Mouse (Mus musculus): ENCODE results near the gene Gm11099. TPM values are rescaled to one million over a fixed set of nuclear protein-coding genes. Genes with fewer than 3 reads are reported as not detected.

Gm11099 gene
- polyA plus RNA-seq (2014; fragmentation: Nextera tagmentation; extraction: Ambion mirVana): not detected in 2 replicates

DNA sequence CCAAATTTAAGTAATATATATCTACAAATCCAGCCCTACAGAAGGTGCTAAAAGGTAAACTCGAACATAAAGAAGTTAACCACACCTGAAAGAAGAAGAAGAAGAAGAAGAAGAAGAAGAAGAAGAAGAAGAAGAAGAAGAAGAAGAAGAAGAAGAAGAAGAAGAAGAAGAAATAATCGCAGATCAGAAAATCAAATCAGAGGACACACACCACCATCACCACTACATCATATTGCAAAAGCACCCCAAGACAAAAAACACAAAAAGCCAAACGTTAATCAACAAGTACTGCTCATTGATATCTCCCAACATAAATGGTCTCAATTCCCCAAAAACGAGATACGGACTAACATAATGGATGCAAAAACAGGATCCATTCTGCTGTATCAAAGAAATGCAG lies at the start of gene Gm11099:
Gene Gm11099 (plus strand): TSS at position 301 of the 400 bp plus-strand sequence.
- Histone ChIP-seq H3K4me2 (no peak within 1 kb of the TSS), H3K27me3 (replicated peaks; ENCODE audit: control insufficient read depth, insufficient read depth, low read length) (no peaks in the 10 kb centered on the region), H3K4me3 (ENCODE audit: low read depth, low read length) (no peak within 1 kb of the TSS), H3K9me3 (ENCODE audit: control insufficient read depth, low read length) (no peaks in the 10 kb centered on the region), H3K36me3 (ENCODE audit: control insufficient read depth, insufficient read depth, low read length) (no peaks in the 10 kb centered on the region), H3K4me1 (replicated peaks; ENCODE audit: control insufficient read depth, insufficient read depth, low read length) (no peaks in the 10 kb centered on the region), H3K27ac (ENCODE audit: low read depth, low read length) (no peak within 1 kb of the TSS), H3K9ac (ENCODE audit: low read depth, low read length) (no peak within 1 kb of the TSS)
- ATAC-seq (replicated peaks; ENCODE audit: low FRiP score) (no peak), DNase-seq (ENCODE audit: low spot score) (no peak)
- WGBS: 82% methylated on average over 5 of the region's 5 CpGs

DNA sequence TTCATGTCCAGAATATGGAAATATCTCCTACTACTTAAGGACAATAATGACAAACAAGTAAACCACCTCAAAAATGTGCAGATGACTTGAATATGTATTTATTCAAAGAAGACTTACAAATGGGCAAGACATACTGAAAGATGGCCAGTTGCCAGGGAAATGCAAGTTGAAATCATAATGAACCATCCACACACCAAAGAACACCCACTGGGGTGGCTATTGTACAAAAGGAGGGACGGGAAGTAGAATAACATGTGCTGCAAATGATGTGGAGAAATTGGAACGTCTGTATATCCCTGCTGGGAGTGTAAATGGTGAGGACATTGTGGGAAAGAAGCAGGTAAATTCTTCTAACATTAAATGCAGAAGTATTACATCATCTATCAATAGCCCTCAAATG lies 46.3 kb upstream of the Gm11099 start:
- DNase-seq (ENCODE audit: low spot score): no peak
- no peak overlapping the region for H3K27ac ChIP-seq (ENCODE audit: low read depth, low read length)
- no peaks in the 10 kb centered on the region for H3K4me1 ChIP-seq (replicated peaks; ENCODE audit: control insufficient read depth, insufficient read depth, low read length)
- H3K4me3 ChIP-seq (ENCODE audit: low read depth, low read length): no peak overlapping the region
- no peaks in the 10 kb centered on the region for H3K36me3 ChIP-seq (ENCODE audit: control insufficient read depth, insufficient read depth, low read length)
- H3K9me3 ChIP-seq (ENCODE audit: control insufficient read depth, low read length): no peaks in the 10 kb centered on the region
- H3K4me2 ChIP-seq: no peak overlapping the region
- H3K27me3 ChIP-seq (replicated peaks; ENCODE audit: control insufficient read depth, insufficient read depth, low read length): no peaks in the 10 kb centered on the region
- H3K9ac ChIP-seq (ENCODE audit: low read depth, low read length): no peak overlapping the region
- WGBS: 60% methylated on average over 2 of the region's 2 CpGs
- ATAC-seq (replicated peaks; ENCODE audit: low FRiP score): no peak

- no peaks in the 10 kb centered on the region for H3K27me3 ChIP-seq (replicated peaks; ENCODE audit: control insufficient read depth, insufficient read depth, low read length)
- no peaks in the 10 kb centered on the region for H3K4me1 ChIP-seq (replicated peaks; ENCODE audit: control insufficient read depth, insufficient read depth, low read length)
- ATAC-seq (replicated peaks; ENCODE audit: low FRiP score) (no peak), DNase-seq (ENCODE audit: low spot score) (no peak)
- H3K27ac ChIP-seq (ENCODE audit: low read depth, low read length): no peak overlapping the region
- H3K4me3 ChIP-seq (ENCODE audit: low read depth, low read length): no peak overlapping the region
- H3K36me3 ChIP-seq (ENCODE audit: control insufficient read depth, insufficient read depth, low read length): no peaks in the 10 kb centered on the region
- 68% methylated on average over 3 of the region's 3 CpGs for WGBS
- no peak overlapping the region for H3K9ac ChIP-seq (ENCODE audit: low read depth, low read length)
- no peaks in the 10 kb centered on the region for H3K9me3 ChIP-seq (ENCODE audit: control insufficient read depth, low read length)
- H3K4me2 ChIP-seq: no peak overlapping the region
Measured at GRCm38 (mm10) chr2:58828910-58829600, 30.2 kb upstream of the Gm11099 start.

GRCm38 (mm10) chr2:58829981-58830742 lies 29.1 kb upstream of the Gm11099 start:
- no peak overlapping the region for H3K9ac ChIP-seq (ENCODE audit: low read depth, low read length)
- H3K27me3 ChIP-seq (replicated peaks; ENCODE audit: control insufficient read depth, insufficient read depth, low read length): no peaks in the 10 kb centered on the region
- H3K4me1 ChIP-seq (replicated peaks; ENCODE audit: control insufficient read depth, insufficient read depth, low read length): no peaks in the 10 kb centered on the region
- H3K4me3 ChIP-seq (ENCODE audit: low read depth, low read length): no peak overlapping the region
- DNase-seq (ENCODE audit: low spot score) (no peak), ATAC-seq (replicated peaks; ENCODE audit: low FRiP score) (no peak)
- no peaks in the 10 kb centered on the region for H3K36me3 ChIP-seq (ENCODE audit: control insufficient read depth, insufficient read depth, low read length)
- 77% methylated on average over 7 of the region's 7 CpGs for WGBS
- no peaks in the 10 kb centered on the region for H3K9me3 ChIP-seq (ENCODE audit: control insufficient read depth, low read length)
- no peak overlapping the region for H3K27ac ChIP-seq (ENCODE audit: low read depth, low read length)
- no peak overlapping the region for H3K4me2 ChIP-seq

GRCm38 (mm10) chr2:58832253-58832980 lies 26.8 kb upstream of the Gm11099 start:
- no peaks in the 10 kb centered on the region for H3K27me3 ChIP-seq (replicated peaks; ENCODE audit: control insufficient read depth, insufficient read depth, low read length)
- no peaks in the 10 kb centered on the region for H3K9me3 ChIP-seq (ENCODE audit: control insufficient read depth, low read length)
- no peak overlapping the region for H3K4me3 ChIP-seq (ENCODE audit: low read depth, low read length)
- no peaks in the 10 kb centered on the region for H3K36me3 ChIP-seq (ENCODE audit: control insufficient read depth, insufficient read depth, low read length)
- 90% methylated on average over 20 of the region's 20 CpGs for WGBS
- no peaks in the 10 kb centered on the region for H3K4me1 ChIP-seq (replicated peaks; ENCODE audit: control insufficient read depth, insufficient read depth, low read length)
- ATAC-seq (replicated peaks; ENCODE audit: low FRiP score): no peak
- DNase-seq (ENCODE audit: low spot score): no peak
- no peak overlapping the region for H3K4me2 ChIP-seq
- H3K27ac ChIP-seq (ENCODE audit: low read depth, low read length): no peak overlapping the region
- no peak overlapping the region for H3K9ac ChIP-seq (ENCODE audit: low read depth, low read length)

- H3K9me3 ChIP-seq (ENCODE audit: control insufficient read depth, low read length): no peaks in the 10 kb centered on the region
- no peaks in the 10 kb centered on the region for H3K36me3 ChIP-seq (ENCODE audit: control insufficient read depth, insufficient read depth, low read length)
- DNase-seq (ENCODE audit: low spot score) (no peak), ATAC-seq (replicated peaks; ENCODE audit: low FRiP score) (no peak)
- no peak overlapping the region for H3K27ac ChIP-seq (ENCODE audit: low read depth, low read length)
- no peak overlapping the region for H3K4me2 ChIP-seq
- H3K9ac ChIP-seq (ENCODE audit: low read depth, low read length): no peak overlapping the region
- H3K27me3 ChIP-seq (replicated peaks; ENCODE audit: control insufficient read depth, insufficient read depth, low read length): no peaks in the 10 kb centered on the region
- WGBS: 75% methylated on average over 3 of the region's 3 CpGs
- no peak overlapping the region for H3K4me3 ChIP-seq (ENCODE audit: low read depth, low read length)
- no peaks in the 10 kb centered on the region for H3K4me1 ChIP-seq (replicated peaks; ENCODE audit: control insufficient read depth, insufficient read depth, low read length)
Measured at GRCm38 (mm10) chr2:58841021-58841420, 18.2 kb upstream of the Gm11099 start.

GRCm38 (mm10) chr2:58842443-58842842 lies 16.8 kb upstream of the Gm11099 start:
- no peaks in the 10 kb centered on the region for H3K9me3 ChIP-seq (ENCODE audit: control insufficient read depth, low read length)
- no peak for ATAC-seq (replicated peaks; ENCODE audit: low FRiP score)
- no peaks in the 10 kb centered on the region for H3K4me1 ChIP-seq (replicated peaks; ENCODE audit: control insufficient read depth, insufficient read depth, low read length)
- no peak overlapping the region for H3K27ac ChIP-seq (ENCODE audit: low read depth, low read length)
- H3K36me3 ChIP-seq (ENCODE audit: control insufficient read depth, insufficient read depth, low read length): no peaks in the 10 kb centered on the region
- H3K4me2 ChIP-seq: no peak overlapping the region
- 81% methylated on average over 4 of the region's 4 CpGs for WGBS
- H3K27me3 ChIP-seq (replicated peaks; ENCODE audit: control insufficient read depth, insufficient read depth, low read length): no peaks in the 10 kb centered on the region
- DNase-seq (ENCODE audit: low spot score): no peak
- H3K9ac ChIP-seq (ENCODE audit: low read depth, low read length): no peak overlapping the region
- no peak overlapping the region for H3K4me3 ChIP-seq (ENCODE audit: low read depth, low read length)

DNA sequence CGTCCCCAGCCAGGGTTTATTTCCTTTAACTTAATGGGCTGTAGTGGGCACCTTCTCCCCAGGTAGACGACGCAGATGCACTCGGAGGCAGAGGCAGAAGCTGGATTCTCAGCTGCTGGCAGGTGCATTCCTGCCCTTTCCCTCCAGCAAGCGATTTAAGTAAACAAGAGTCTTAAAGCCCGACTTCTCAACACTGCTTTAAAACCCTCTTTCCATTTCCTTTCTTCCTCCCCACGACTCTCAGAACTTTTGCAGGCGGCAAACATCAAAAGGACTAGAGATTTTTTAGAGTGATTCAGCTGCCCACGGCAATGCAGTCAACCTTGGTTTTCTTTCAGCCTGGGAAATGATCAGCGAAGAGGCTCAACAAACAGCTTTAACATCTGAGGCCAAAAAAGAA lies 14.7 kb upstream of the Gm11099 start:
- Histone ChIP-seq H3K4me3 (ENCODE audit: low read depth, low read length) (no peak overlapping the region), H3K36me3 (ENCODE audit: control insufficient read depth, insufficient read depth, low read length) (no peaks in the 10 kb centered on the region), H3K9me3 (ENCODE audit: control insufficient read depth, low read length) (no peaks in the 10 kb centered on the region), H3K27me3 (replicated peaks; ENCODE audit: control insufficient read depth, insufficient read depth, low read length) (no peaks in the 10 kb centered on the region), H3K4me2 (no peak overlapping the region), H3K4me1 (replicated peaks; ENCODE audit: control insufficient read depth, insufficient read depth, low read length) (no peaks in the 10 kb centered on the region), H3K27ac (ENCODE audit: low read depth, low read length) (no peak overlapping the region), H3K9ac (ENCODE audit: low read depth, low read length) (no peak overlapping the region)
- no peak for ATAC-seq (replicated peaks; ENCODE audit: low FRiP score)
- no peak for DNase-seq (ENCODE audit: low spot score)
- WGBS: 36% methylated on average over 10 of the region's 10 CpGs
